Mouse (Mus musculus): Measurements from ENCODE around the gene Gm20532.

DNA sequence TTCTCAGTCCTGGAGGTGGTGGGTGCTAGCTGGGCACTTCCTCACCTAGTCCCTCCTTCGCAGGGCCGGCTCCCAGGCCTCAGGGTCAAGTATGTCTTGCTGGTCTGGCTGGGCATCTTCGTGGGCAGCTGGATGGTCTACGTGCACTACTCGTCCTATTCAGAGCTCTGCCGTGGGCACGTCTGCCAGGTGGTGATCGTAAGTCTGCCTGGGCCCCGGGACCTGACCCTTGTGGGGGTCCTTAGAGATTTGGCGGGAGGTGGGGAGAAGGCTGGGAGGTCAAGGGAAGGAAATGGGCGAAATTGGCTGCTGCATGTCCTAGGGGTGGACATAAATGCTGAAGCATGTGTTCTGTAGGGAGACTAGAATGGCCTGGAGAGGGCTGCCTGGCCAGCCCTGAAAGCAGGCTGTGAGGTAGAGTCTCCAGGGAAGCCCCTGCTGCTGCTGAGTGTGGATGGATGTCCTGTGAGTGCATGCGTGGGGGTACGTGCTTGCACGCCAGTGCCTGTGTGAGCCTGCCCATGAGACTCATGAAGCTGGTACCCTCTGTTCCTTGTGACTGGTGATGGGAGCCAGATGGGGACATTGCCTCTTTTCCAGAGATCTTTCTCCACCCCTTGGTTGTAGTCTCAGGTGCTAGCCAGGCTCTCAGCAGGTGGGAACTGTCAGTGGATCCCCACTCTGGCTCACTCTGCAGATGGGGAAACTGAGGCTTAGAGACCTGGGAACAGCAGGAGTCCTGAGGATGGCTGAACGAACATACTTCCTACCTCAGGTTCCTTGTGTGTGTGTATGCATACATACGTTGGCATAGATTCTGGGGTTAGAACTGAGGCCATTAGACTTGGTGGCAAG is 46.3 kb downstream of the Gm20532 start:
- TF ChIP-seq CTCF (IDR thresholded peaks at IDR 0.05; ENCODE audit: borderline replicate concordance, insufficient read depth, low read depth, low read length) (no peak), POLR2A (IDR thresholded peaks at IDR 0.05; ENCODE audit: borderline replicate concordance, insufficient read depth, low read length) (no peak)

Data from cerebellum, adult 2 months (tissue).